Mouse (Mus musculus): ENCODE data around the gene Cdc37l1.

DNA sequence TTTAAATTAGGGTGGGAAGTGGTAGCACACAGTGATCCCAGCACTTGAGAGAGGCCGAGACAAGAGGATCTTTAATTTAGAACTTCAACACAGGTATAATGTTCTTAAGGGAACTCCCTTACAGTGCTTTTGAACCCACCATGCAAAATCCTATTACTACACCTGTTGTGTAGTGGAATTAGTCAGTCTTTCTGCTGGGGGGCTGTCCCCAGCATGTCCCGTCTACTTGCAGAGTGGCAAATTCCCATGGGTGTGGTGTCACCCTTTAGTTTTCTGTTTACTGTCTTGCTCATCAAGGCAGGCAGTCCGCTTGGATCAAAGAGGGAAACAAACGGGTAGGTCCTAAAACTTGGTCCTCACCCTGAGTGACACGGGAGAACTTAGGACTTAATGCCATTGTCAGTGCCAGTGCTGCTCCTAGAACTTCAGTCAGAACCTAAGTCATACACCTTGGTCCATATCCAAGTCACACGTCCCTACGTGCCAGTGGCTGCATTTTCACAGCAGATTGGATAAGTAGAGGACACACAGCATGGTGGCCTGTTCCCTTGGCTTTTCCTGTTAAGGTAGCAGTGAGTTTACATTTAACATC, 31.7 kb downstream of the Cdc37l1 start:
- TF ChIP-seq CTCF (IDR thresholded peaks at IDR 0.05; ENCODE audit: low read depth), result no peak
- TF ChIP-seq EP300 (optimal IDR thresholded peaks at IDR 0.05), result no peak

Measured in stomach, postnatal 0 days (tissue).